Mouse (Mus musculus) CH12.LX (cell line): ENCODE measurements around the gene Tnpo1. TPM values are rescaled to one million over a fixed set of nuclear protein-coding genes. Genes with fewer than 3 reads are reported as not detected.

ENCODE experiments used
- DNase-seq: peaks from one replicate; pipeline ENCODE4 v3.0.0-alpha.2; 2013; ENCODE audit errors: extremely low read depth
- H3K27ac ChIP-seq: 2 replicates; pipeline ENCODE4 v1.5.1; 2012; ENCODE audit warnings: low read depth, mild to moderate bottlenecking, control low read depth, moderate library complexity; ENCODE audit not compliant: insufficient read depth
- H3K27me3 ChIP-seq: replicated peaks from 2 replicates; pipeline ENCODE3; 2012; ENCODE audit warnings: inconsistent platforms
- H3K36me3 ChIP-seq, 2 experiments: replicated peaks in 1 of 2; 2 replicates each; pipeline versions ENCODE3 to v1.6.1; 2012; ENCODE audit warnings: inconsistent platforms in 1 of 2, low read length in 1 of 2, mild to moderate bottlenecking in 1 of 2, mixed read lengths in 1 of 2, moderate library complexity in 1 of 2; ENCODE audit not compliant: control insufficient read depth in 1 of 2, insufficient read depth in 1 of 2
- H3K4me1 ChIP-seq, 2 experiments: 2 replicates each; pipeline ENCODE4 v1.6.1; 2012; ENCODE audit warnings: inconsistent platforms in 1 of 2, moderate library complexity in 1 of 2; ENCODE audit not compliant: insufficient read depth in 2 of 2, control insufficient read depth in 1 of 2
- H3K4me2 ChIP-seq: 2 replicates; pipeline ENCODE4 v1.6.1; 2012; ENCODE audit warnings: low read depth, mild to moderate bottlenecking, control low read depth; ENCODE audit not compliant: poor library complexity, insufficient read depth, severe bottlenecking
- H3K4me3 ChIP-seq, 3 experiments: fragments of 150-350 bp in 1 of 3; sonication (generic) in 1 of 3; replicated peaks in 1 of 3; 2 replicates each; pipeline versions ENCODE3 to v1.5.1; 2011 to 2012; ENCODE audit warnings: low read depth in 2 of 3, low read length in 2 of 3, mild to moderate bottlenecking in 2 of 3, moderate library complexity in 2 of 3, control low read depth in 1 of 3, improper control_type of control experiment in 1 of 3, inconsistent platforms in 1 of 3, mixed read lengths in 1 of 3; ENCODE audit not compliant: poor library complexity in 1 of 3
- H3K79me2 ChIP-seq: replicated peaks from 2 replicates; pipeline ENCODE4 v1.6.1; 2012; ENCODE audit warnings: mild to moderate bottlenecking, moderate library complexity; ENCODE audit not compliant: control insufficient read depth, poor library complexity, insufficient read depth, severe bottlenecking; ENCODE audit errors: extremely low read depth
- H3K9ac ChIP-seq: 2 replicates; pipeline ENCODE4 v1.6.1; 2012; ENCODE audit warnings: low read depth, mild to moderate bottlenecking, control low read depth, moderate library complexity; ENCODE audit not compliant: insufficient read depth
- H3K9me3 ChIP-seq: replicated peaks from 2 replicates; pipeline ENCODE3; 2012; ENCODE audit warnings: low read length, inconsistent platforms, mixed read lengths
- BHLHE40 ChIP-seq: IDR thresholded peaks from 2 replicates; pipeline ENCODE4 v1.6.1; 2011; ENCODE audit warnings: mild to moderate bottlenecking, low read depth, low read length, improper control_type of control experiment
- CHD1 ChIP-seq: IDR thresholded peaks from 2 replicates; pipeline ENCODE4 v1.6.1; 2012; ENCODE audit warnings: low read depth, low read length, improper control_type of control experiment, inconsistent platforms
- CHD2 ChIP-seq: IDR thresholded peaks from 2 replicates; pipeline ENCODE4 v1.6.1; 2011; ENCODE audit warnings: low read length, improper control_type of control experiment
- E2F4 ChIP-seq: IDR thresholded peaks from 2 replicates; pipeline ENCODE4 v1.6.1; 2011; ENCODE audit warnings: low read depth, low read length, improper control_type of control experiment; ENCODE audit not compliant: insufficient replicate concordance
- ELF1 ChIP-seq: IDR thresholded peaks from 2 replicates; pipeline ENCODE4 v1.6.1; 2014; ENCODE audit warnings: low read depth, mild to moderate bottlenecking, inconsistent platforms, low read length, improper control_type of control experiment
- EP300 ChIP-seq: IDR thresholded peaks from 2 replicates; pipeline ENCODE4 v1.6.1; 2011; ENCODE audit warnings: low read length, improper control_type of control experiment
- ETS1 ChIP-seq: conservative IDR thresholded peaks from 2 replicates; pipeline ENCODE4 v1.6.1; 2012; ENCODE audit warnings: low read depth, mild to moderate bottlenecking, inconsistent platforms, low read length, improper control_type of control experiment, moderate library complexity
- IRF4 ChIP-seq: IDR thresholded peaks from 2 replicates; pipeline ENCODE4 v1.6.1; 2014; ENCODE audit warnings: low read depth, mild to moderate bottlenecking, inconsistent platforms, low read length, improper control_type of control experiment
- JUND ChIP-seq: conservative IDR thresholded peaks from 2 replicates; pipeline ENCODE4 v1.6.1; 2011; ENCODE audit warnings: low read depth, low read length, improper control_type of control experiment
- MAFK ChIP-seq: IDR thresholded peaks from 2 replicates; pipeline ENCODE4 v1.6.1; 2011; ENCODE audit warnings: low read length, improper control_type of control experiment; ENCODE audit not compliant: insufficient replicate concordance
- MAX ChIP-seq: IDR thresholded peaks from 2 replicates; pipeline ENCODE4 v1.6.1; 2011; ENCODE audit warnings: low read length, improper control_type of control experiment
- MEF2A ChIP-seq: IDR thresholded peaks from 2 replicates; pipeline ENCODE4 v1.6.1; 2014; ENCODE audit warnings: low read depth, mild to moderate bottlenecking, inconsistent platforms, low read length, improper control_type of control experiment, borderline replicate concordance
- MXI1 ChIP-seq: IDR thresholded peaks from 2 replicates; pipeline ENCODE4 v1.6.1; 2011; ENCODE audit warnings: mild to moderate bottlenecking, low read depth, low read length, improper control_type of control experiment
- MYC ChIP-seq: IDR thresholded peaks from 2 replicates; pipeline ENCODE4 v1.6.1; 2011; ENCODE audit warnings: low read depth, mild to moderate bottlenecking, improper control_type of control experiment, low read length
- NELFE ChIP-seq: IDR thresholded peaks from 2 replicates; pipeline ENCODE4 v1.6.1; 2011; ENCODE audit warnings: low read depth, low read length, improper control_type of control experiment
- NRF1 ChIP-seq: IDR thresholded peaks from 2 replicates; pipeline ENCODE4 v1.6.1; 2014; ENCODE audit warnings: low read depth, mild to moderate bottlenecking, inconsistent platforms, low read length, improper control_type of control experiment, moderate library complexity
- POLR2A ChIP-seq: IDR thresholded peaks from 2 replicates; pipeline ENCODE4 v1.6.1; 2011; ENCODE audit warnings: low read depth, mild to moderate bottlenecking, improper control_type of control experiment, low read length
- RAD21 ChIP-seq: IDR thresholded peaks from 2 replicates; pipeline ENCODE4 v1.6.1; 2011; ENCODE audit warnings: low read depth, mild to moderate bottlenecking, low read length, improper control_type of control experiment, moderate library complexity
- RCOR1 ChIP-seq: conservative IDR thresholded peaks from 2 replicates; pipeline ENCODE4 v1.6.1; 2012; ENCODE audit warnings: low read depth, mild to moderate bottlenecking, inconsistent platforms, low read length, improper control_type of control experiment
- SIN3A ChIP-seq: IDR thresholded peaks from 2 replicates; pipeline ENCODE4 v1.6.1; 2012; ENCODE audit warnings: low read length, improper control_type of control experiment, inconsistent platforms
- TBP ChIP-seq: conservative IDR thresholded peaks from 2 replicates; pipeline ENCODE4 v1.6.1; 2011; ENCODE audit warnings: low read depth, low read length, improper control_type of control experiment
- TCF12 ChIP-seq: IDR thresholded peaks from 2 replicates; pipeline ENCODE4 v1.6.1; 2014; ENCODE audit warnings: low read depth, mild to moderate bottlenecking, inconsistent platforms, low read length, improper control_type of control experiment
- UBTF ChIP-seq: IDR thresholded peaks from 2 replicates; pipeline ENCODE4 v1.6.1; 2012; ENCODE audit warnings: low read depth, mild to moderate bottlenecking, inconsistent platforms, low read length, improper control_type of control experiment, moderate library complexity
- USF1 ChIP-seq: IDR thresholded peaks from 2 replicates; pipeline ENCODE4 v1.6.1; 2014; ENCODE audit warnings: low read depth, mild to moderate bottlenecking, inconsistent platforms, low read length, improper control_type of control experiment
- USF2 ChIP-seq: conservative IDR thresholded peaks from 2 replicates; pipeline ENCODE4 v1.6.1; 2011; ENCODE audit warnings: low read depth, low read length, improper control_type of control experiment
- ZC3H11A ChIP-seq: IDR thresholded peaks from 2 replicates; pipeline ENCODE4 v1.6.1; 2012; ENCODE audit warnings: low read depth, mild to moderate bottlenecking, inconsistent platforms, low read length, improper control_type of control experiment
- ZKSCAN1 ChIP-seq: IDR thresholded peaks from 2 replicates; pipeline ENCODE4 v1.6.1; 2012; ENCODE audit warnings: low read depth, inconsistent platforms, low read length, improper control_type of control experiment, borderline replicate concordance
- ZNF384 ChIP-seq: IDR thresholded peaks from 2 replicates; pipeline ENCODE4 v1.6.1; 2012; ENCODE audit warnings: low read depth, low read length, improper control_type of control experiment, inconsistent platforms
- dilution Hi-C: fragments of 300-500 bp; cut with MboI; formaldehyde crosslinking; loops from 2 replicates; pipeline ENCODE4 v1.14.3; 2020; ENCODE audit warnings: low sequenced_read_pairs; ENCODE audit not compliant: extremely low pct_unique_long_range_greater_than_20kb, extremely low pct_ligation_motif_present
- in situ Hi-C: fragments of 300-500 bp; cut with MboI; formaldehyde crosslinking; loops from 3 replicates; pipeline ENCODE4 v1.14.3; 2019; ENCODE audit warnings: low sequenced_read_pairs, low pct_ligation_motif_present, low pct_unique_long_range_greater_than_20kb, mixed read lengths
- polyA plus RNA-seq: library from polyadenylated mRNA; unstranded; fragments of >175 nt; gene quantifications from 2 replicates; pipeline ENCODE4 v1.2.1, GENCODE M21; 2012; ENCODE audit warnings: low read depth; ENCODE audit not compliant: insufficient read length
- total RNA-seq, 2 experiments: library from RNA; depleted of rRNA; stranded (reverse); fragments of 300-350 nt in 1 of 2; fragments of >200 nt in 1 of 2; gene quantifications; 2 replicates each; pipeline ENCODE4 v1.2.3; 2012 to 2014

The Tnpo1 gene
- total and polyA plus RNA-seq, 3 experiments, result 93.6 to 105 (median 95.9) TPM

DNA sequence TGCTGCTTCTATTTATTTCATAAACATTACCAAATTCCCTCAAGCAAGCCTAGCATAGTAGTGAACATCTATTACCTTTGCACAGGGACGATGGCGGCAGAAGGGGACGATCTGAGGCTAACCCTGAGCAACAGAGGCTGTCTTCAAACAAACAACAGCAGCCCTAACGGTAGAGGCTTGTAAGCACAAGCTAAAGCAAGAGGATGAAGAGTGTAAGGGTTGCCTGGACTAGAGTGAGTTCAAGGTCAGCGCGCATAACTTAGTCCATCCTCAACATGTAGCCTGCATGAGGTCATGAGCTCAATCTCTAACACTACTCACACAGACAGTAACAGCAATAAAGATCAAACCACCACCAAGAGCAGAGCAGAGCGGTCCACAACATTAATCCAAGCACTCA, 4.9 kb downstream of the Tnpo1 start:
- Histone ChIP-seq H3K4me3 (no peak overlapping the region), H3K27me3 (no peaks in the 10 kb centered on the region), H3K4me2 (no peak overlapping the region), H3K27ac (no peak overlapping the region), H3K4me1 (peaks cover 9 to 38% of the 10 kb centered on the region in 2 experiments), H3K9ac (no peak overlapping the region), H3K9me3 (no peaks in the 10 kb centered on the region), H3K79me2 (peaks cover 13% of the 10 kb centered on the region), H3K36me3 (peaks cover 0 to 39% of the 10 kb centered on the region in 2 experiments)
- dilution Hi-C loops, result no loop called here
- in situ Hi-C loops, result no loop called here
- TF ChIP-seq NELFE (no peak), UBTF (no peak), ZKSCAN1 (no peak), RCOR1 (no peak), POLR2A (no peak), TCF12 (no peak), MAX (no peak), ETS1 (no peak), MAFK (no peak), ZC3H11A (no peak), MYC (no peak)
- DNase-seq, result no peak

DNA sequence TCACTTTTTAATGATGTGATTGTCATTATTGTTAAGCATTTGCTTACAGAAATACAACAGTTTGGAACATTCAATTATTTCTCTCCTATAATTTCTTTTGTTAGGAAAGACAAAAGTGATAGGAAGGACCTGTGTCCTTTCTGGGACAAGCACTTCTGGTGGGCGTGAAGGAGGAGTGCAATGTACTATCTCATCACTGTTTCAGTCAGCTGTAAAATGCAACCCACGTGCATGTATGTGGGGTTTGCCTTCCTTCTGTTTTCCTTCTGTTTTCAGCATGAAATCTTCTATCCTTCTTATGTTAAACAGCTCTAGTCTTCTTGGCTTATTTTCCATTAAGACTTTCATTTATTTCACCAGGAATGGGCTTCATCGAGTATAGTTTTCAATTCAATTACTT, 5.9 kb downstream of the Tnpo1 start:
- H3K36me3 ChIP-seq, result peaks cover 0 to 43% of the 10 kb centered on the region in 2 experiments
- no peak overlapping the region for H3K9ac ChIP-seq
- H3K4me1 ChIP-seq, result peaks cover 12 to 48% of the 10 kb centered on the region in 2 experiments
- in situ Hi-C loops, result no loop called here
- no peak overlapping the region for H3K27ac ChIP-seq
- dilution Hi-C loops, result no loop called here
- no peaks in the 10 kb centered on the region for H3K27me3 ChIP-seq
- H3K9me3 ChIP-seq, result no peaks in the 10 kb centered on the region
- TF ChIP-seq ELF1, result no peak
- no peak for TF ChIP-seq ZNF384
- no peak for TF ChIP-seq SIN3A
- TF ChIP-seq USF1, result no peak
- TF ChIP-seq, all 38 proteins: peak for 0
- no peak for DNase-seq
- Histone ChIP-seq H3K79me2 (peaks cover 7% of the 10 kb centered on the region), H3K4me2 (no peak overlapping the region), H3K4me3 (no peak overlapping the region)

DNA sequence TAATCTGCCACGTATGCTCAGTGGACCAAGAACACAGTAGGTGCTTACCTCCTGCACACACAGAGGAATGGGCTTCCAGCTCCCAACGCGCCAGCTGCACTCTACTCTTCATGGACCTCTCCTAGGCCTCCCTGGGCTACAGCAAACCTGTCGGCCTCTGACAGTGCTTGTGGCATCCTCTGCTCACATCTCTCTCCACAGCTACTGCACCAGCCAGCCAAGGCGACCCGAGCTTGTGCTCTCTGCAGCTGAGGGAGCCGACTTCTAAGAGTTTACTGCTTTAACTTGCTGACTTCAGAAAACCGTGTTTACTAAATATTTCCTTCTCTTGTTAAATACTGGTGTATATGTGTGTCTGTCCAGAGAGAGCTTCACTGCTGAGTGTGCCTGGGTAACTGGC, 6.5 kb downstream of the Tnpo1 start:
- peaks cover 7% of the 10 kb centered on the region for H3K79me2 ChIP-seq
- DNase-seq, result no peak
- H3K36me3 ChIP-seq, result peaks cover 0 to 48% of the 10 kb centered on the region in 2 experiments
- no peak overlapping the region for H3K4me2 ChIP-seq
- no peak overlapping the region for H3K27ac ChIP-seq
- H3K4me1 ChIP-seq, result peaks cover 12 to 50% of the 10 kb centered on the region in 2 experiments
- H3K9me3 ChIP-seq, result no peaks in the 10 kb centered on the region
- dilution Hi-C loops, result no loop called here
- no peak overlapping the region for H3K9ac ChIP-seq
- H3K27me3 ChIP-seq, result no peaks in the 10 kb centered on the region
- no peak overlapping the region for H3K4me3 ChIP-seq
- in situ Hi-C loops, result no loop called here
- TF ChIP-seq MAFK (no peak), CHD2 (no peak), JUND (no peak), TBP (no peak), BHLHE40 (no peak), ZKSCAN1 (no peak), EP300 (no peak), MYC (no peak), MXI1 (no peak), MEF2A (no peak), USF2 (no peak), CHD1 (no peak), RAD21 (no peak), NRF1 (no peak), E2F4 (no peak), IRF4 (no peak)
